Mouse (Mus musculus) 3T3-L1 (cell line): Measurements from ENCODE around the gene Gm8180.
A peak's percentile ranks its signal among the peaks of the same experiment; 100 is the strongest.
"Not testable (repeated sequence)": the region's sequence is repeated elsewhere in the genome, so short reads cannot be mapped to it uniquely, and the experiment has no call there.

ENCODE experiments used
- DNase-seq: peaks from one replicate; pipeline ENCODE4 v3.0.0-alpha.2; 2015; ENCODE audit warnings: low read depth, low spot score

Gm8180 gene

GRCm38 (mm10) chr14:43784645-43785044 is at the start of gene Gm8180:
Gm8180 (minus strand) TSS chr14:43784745.
- not testable (repeated sequence) for DNase-seq

- not testable (repeated sequence) for DNase-seq
Measured at GRCm38 (mm10) chr14:43830385-43830784, 45.8 kb upstream of the Gm8180 start.

- not testable (repeated sequence) for DNase-seq
Measured at GRCm38 (mm10) chr14:43824176-43824575, 39.6 kb upstream of the Gm8180 start.

- not testable (repeated sequence) for DNase-seq
Measured at GRCm38 (mm10) chr14:43821869-43822268, 37.3 kb upstream of the Gm8180 start.

GRCm38 (mm10) chr14:43812458-43812857 is 27.9 kb upstream of the Gm8180 start:
- DNase-seq: not testable (repeated sequence)

GRCm38 (mm10) chr14:43808142-43808541 is 23.6 kb upstream of the Gm8180 start:
- DNase-seq: not testable (repeated sequence)

- DNase-seq: not testable (repeated sequence)
Measured at GRCm38 (mm10) chr14:43804435-43804834, 19.9 kb upstream of the Gm8180 start.

GRCm38 (mm10) chr14:43796905-43797470 is 12.4 kb upstream of the Gm8180 start:
- not testable (repeated sequence) for DNase-seq

GRCm38 (mm10) chr14:43796069-43796904 is 11.7 kb upstream of the Gm8180 start:
- no peak for DNase-seq

GRCm38 (mm10) chr14:43793811-43794210 is 9.3 kb upstream of the Gm8180 start:
- DNase-seq: peak; percentile 24

- DNase-seq: not testable (repeated sequence)
Measured at GRCm38 (mm10) chr14:43747566-43747965, 37.0 kb downstream of the Gm8180 start, which contains the start of gene Gm6526. Gm6526 (plus strand) TSS chr14:43747866.
